Mouse (Mus musculus) heart, postnatal 0 days (tissue): ENCODE measurements around the gene Blcap.

Source experiments
- CTCF ChIP-seq: IDR thresholded peaks from 2 replicates; pipeline ENCODE4 v1.5.1; 2016; ENCODE audit warnings: antibody characterized with exemption, control low read depth, low read depth
- EP300 ChIP-seq: IDR thresholded peaks from 2 replicates; pipeline ENCODE4 v1.6.1; 2016; ENCODE audit warnings: antibody characterized with exemption, low read depth

DNA sequence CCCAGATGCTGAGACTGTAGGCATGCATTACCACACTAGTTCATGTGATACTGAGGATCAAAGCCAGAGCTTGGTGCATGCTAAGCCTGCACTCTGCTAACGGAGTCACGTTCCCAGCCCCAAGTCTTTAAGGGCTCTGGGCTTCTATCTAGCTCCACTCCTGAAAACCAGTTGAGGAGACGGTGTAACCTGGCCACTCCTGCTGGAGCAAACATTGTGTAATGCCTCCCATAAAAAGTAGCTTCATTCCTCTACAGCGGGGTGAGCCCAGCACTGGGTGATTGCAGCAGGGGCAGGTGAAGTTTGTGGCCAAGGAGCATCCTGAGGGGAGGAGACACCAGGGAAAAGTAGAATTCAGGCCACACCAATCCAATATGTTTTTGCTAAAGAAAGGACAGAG lies 47.3 kb upstream of the Blcap start:
- TF ChIP-seq CTCF (no peak), EP300 (no peak)
